Mouse (Mus musculus) cerebellum, adult 2 months (tissue): Measurements from ENCODE around the gene Pax3.

ENCODE experiments used
- CTCF ChIP-seq: fragments of 200-500 bp; IDR thresholded peaks from 2 replicates; pipeline ENCODE4 v1.5.1; 2011; ENCODE audit warnings: low read depth, mild to moderate bottlenecking, control low read depth, low read length, moderate library complexity, borderline replicate concordance; ENCODE audit not compliant: insufficient read depth
- POLR2A ChIP-seq: fragments of 200-500 bp; IDR thresholded peaks from 2 replicates; pipeline ENCODE4 v1.6.1; 2011; ENCODE audit warnings: low read length, control low read depth, borderline replicate concordance; ENCODE audit not compliant: insufficient read depth

- TF ChIP-seq CTCF, result no peak
- no peak for TF ChIP-seq POLR2A
Observed at GRCm38 (mm10) chr1:78203086-78203614, 6.2 kb upstream of the Pax3 start.
